Mouse (Mus musculus) monocyte, adult 5-6 weeks (primary cell): Measurements from ENCODE around the gene Isy1. TPM values are rescaled to one million over a fixed set of nuclear protein-coding genes. Genes with fewer than 3 reads are reported as not detected.

Experiments
- ATAC-seq: fragments of 153-309, 156-312 bp; replicated peaks from 2 replicates; pipeline ENCODE4 v1.8.0; 2017; ENCODE audit warnings: mild to moderate bottlenecking; ENCODE audit not compliant: low TSS enrichment, insufficient number of reproducible peaks, severe bottlenecking, poor library complexity, low FRiP score
- total RNA-seq: library from RNA; stranded (forward); fragments of 200-1000, 200-491, 200-594 nt; gene quantifications from 3 replicates; pipeline ENCODE4 v1.2.3, GENCODE M21; 2017

Isy1 gene
- 60.7 to 130 TPM (median 83.6 TPM) in 3 replicates for total RNA-seq

DNA sequence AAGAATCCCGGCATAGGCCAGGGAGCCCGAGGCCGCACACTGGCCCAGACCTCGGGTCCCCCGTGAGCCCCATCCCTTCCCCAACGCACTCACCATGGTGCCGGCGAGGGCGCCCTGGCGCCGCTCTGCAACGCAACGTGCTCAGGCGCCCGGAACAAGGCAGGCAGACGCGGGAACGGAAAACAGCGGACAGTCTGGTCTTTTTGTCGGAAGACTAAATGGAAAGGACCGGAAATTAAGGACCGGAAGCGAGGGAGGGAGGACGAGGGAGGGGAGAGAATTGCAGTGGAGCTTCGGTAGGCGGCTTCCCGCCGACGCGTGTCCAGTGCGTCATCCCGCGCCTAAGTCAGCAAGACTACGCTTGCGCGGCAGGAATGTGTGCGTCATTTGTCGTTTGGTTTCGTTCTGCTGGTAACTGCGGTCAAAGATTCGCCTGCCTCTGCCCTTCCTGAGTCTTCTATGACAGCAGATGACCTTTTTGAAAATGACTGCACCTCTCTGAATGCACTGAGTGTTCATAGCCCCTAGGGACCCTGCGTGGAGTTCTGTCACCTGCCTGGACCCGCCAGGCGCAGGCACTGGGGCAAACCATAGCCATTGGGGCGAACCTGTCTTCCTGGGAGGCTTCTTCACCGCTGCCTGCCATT lies at the start of gene Isy1:
Gene Isy1 (minus strand): TSS at position 248 of the 647 bp plus-strand sequence.
- ATAC-seq = peak; percentile 98

DNA sequence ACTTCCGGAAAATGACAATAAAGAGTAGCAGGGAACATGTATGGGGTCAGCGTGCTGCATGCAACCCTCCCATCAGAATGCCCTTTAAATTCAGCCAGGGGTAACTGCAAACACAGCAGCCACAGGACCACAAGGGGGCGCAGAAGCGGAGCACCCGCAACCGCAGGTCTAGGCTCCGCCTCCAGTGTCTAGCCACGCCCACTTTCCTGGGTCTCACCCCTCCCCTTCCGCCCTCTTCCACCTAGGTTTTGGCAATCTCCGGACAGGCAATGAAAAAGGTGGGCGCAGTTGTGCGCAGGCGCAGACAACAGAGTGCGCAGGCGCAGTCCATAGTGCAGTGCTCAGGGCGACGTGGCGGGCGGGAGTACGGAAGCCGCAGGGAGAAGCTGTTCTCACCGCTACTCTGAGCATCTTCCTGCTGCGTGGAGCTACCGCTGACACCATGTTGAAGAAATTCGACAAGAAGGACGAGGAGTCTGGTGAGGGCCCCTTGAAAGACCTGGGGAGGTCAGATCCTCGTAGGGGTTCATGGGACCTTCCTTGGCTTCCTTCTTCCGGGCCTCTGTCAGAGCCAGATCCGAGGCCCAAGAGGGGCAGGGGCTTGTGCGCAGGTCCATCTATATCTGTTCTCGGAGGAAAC lies 49.1 kb upstream of the Isy1 start, which contains the start of gene Copg1:
Gene Copg1 (plus strand): TSS at position 221 of the 640 bp plus-strand sequence.
- ATAC-seq = peak; percentile 97

DNA sequence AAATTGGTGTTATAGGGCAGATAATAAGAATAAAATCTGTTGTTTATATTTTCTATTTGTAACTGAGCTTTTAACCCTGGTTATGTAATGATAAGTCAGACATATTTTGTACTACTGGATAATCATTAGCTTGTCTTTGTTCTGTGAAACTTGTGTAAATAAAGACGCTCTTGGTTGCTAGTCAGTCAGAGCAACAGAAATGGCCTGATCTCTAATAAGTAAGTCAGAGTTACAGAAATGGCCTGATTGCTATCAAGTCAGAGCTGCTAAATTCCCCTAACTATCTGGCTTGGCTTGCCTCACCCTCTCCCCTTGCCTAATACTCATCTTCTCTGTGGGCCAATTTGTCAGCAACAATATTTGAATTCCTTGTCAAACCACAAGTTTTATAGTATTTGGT lies 48.1 kb upstream of the Isy1 start:
- no peak for ATAC-seq

DNA sequence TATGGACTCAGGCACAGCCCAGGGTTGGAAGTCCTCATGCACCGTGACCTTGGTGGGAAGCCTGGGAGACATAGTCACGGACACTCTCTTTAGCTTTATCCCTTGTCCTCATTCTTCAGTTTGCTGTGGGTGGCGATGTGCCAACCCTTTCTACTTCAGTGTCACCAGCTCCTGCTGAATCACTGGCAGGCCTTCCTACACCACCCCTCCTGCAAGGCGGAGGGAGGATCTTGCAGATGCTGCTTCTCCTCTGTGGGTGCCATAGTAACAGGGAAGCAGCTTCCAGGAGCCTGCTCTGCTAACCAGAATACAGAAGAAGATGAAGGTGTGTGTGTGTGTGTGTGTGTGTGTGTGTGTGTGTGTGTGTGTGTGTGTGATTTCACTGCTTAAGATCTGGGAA lies 44.2 kb upstream of the Isy1 start:
- no peak for ATAC-seq

DNA sequence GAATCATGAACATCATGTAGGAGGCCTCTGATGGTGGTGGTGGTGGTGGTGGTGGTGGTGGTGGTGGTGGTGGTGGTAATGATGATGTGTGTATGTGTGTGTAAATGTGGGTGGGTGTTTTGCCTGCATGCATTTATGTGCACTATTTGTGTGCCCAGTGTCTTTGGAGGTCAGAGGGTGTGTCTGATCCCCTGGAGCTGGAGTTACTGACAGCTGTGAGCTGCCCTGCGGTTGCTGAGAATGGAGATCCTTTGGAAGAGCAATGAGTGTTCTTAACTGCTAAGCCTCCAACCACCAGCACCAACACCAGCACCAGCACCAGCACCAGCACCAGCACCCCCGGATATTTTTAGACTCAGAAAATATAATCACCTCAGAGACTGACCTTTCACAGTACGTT lies 43.6 kb upstream of the Isy1 start:
- ATAC-seq = no peak

DNA sequence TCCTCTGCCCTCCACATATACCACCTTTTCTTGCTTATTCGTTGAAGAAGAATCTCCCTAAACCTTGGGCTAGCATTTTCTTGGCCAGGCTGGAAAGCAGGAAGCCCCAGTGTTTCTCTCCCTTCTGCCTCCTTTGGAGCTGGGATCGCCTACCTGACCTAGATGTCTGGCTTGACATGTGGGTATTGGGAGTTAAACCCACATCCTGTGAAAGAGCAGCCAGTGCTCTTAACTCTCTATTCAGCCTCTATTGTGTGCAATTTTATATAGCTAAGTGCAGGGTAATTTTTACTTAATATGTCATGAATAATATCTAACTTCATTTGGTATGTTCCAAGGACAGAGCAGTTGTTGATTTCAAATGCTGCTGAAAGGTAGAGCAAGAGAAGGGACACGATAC lies 41.0 kb upstream of the Isy1 start:
- no peak for ATAC-seq

DNA sequence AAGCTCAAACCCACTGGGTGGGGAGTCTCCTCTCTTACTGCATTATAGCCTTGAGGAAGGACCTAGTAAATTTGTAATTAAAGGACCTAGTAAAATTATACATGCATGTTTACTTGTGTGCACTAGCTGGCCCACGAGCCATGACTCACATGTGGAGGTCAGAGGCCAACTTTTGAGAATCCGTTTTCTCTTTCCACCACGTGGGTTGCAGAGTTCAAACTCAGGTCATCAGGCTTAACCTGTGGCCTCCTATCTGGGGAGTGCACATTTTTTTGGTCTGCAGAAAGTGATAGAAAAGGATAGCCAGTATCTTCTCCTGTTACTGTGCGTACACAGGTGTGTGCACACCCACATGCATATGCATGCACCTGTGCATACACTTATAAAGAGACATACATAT lies 40.4 kb upstream of the Isy1 start:
- ATAC-seq = no peak

DNA sequence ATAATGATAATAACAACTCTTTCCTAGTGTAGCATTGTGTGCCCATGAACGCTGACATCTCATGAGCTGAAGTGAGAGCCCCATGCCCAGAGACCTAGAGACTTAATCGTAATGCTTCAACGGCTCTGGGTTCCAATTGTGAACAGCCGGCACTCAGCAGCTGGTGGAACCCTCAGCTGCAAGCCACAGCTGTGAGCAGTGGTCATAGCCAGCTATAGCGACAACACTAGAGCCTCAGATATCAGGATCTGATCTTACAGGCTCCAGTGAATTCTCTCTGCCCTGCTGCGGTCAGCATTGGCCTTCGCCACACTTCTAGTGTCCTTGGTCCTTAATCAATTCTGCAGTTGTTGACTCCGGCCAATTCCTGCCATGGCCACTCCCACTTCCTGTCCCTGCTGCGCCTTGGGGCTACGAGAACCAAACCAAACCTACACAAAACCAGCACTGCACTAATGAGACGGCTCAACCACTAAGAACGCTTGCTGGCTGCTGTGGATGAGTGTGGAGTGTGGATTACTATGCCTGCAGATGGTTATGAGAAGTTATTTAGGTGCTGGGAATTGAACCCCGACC lies 37.6 kb upstream of the Isy1 start:
- peak; percentile 62; the same call in 1 of the 2 replicates for ATAC-seq

DNA sequence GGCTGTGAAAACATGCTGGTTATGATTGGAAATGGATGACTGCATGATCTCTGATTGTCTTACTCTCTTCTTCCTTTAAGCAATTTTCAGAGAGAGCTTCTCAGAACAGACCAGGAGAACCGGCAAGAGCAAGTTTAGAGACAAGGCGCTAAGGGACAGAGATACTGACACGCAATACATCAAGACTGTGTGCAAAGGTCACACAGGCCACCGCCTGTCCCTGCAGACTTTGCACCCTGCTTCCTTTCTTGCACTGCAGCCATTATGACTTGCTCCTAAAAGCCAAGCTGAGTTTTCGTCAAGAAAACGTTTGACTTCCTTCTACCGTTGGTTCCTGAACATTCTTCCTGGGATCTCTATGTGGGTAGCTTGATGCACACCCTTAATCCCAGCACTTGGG lies 37.0 kb upstream of the Isy1 start:
- no peak for ATAC-seq

DNA sequence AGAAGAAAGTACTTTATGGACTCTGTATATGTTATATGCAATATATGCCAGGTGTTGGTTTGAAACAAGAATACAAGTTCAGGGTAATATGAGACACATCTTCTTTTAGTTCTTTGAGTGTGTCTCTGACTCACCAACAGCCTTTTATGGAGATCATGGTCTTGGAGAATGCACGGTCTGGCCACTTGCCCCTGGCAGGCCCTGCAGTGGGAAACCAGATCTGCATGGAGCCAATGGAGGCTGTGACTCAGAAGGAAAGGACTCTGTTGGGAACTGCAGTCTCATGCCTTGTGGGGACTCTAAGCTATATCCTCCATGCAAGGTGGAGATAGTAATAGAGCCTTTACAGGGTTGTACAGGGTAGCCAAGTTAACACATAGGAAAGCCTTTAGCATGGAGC lies 36.5 kb upstream of the Isy1 start:
- no peak for ATAC-seq

DNA sequence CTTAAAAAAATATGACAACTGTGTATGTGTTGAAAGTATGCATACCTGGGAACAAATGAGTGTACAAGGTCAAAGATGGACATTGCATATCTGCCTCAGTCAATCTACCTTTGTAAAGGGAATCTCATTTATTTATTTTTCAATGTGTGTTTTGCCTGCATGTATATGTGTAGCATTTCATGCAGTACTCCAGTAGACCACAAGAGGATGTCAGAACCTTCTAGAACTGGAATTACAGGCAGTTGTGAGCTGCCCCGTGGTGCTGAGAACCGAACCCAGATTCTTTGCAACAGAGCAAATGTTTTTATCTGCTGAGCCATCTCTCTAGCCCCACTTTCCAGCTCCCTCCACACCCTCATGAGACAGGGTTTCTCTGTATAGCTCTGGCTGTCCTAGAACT lies 35.4 kb upstream of the Isy1 start:
- ATAC-seq = no peak

DNA sequence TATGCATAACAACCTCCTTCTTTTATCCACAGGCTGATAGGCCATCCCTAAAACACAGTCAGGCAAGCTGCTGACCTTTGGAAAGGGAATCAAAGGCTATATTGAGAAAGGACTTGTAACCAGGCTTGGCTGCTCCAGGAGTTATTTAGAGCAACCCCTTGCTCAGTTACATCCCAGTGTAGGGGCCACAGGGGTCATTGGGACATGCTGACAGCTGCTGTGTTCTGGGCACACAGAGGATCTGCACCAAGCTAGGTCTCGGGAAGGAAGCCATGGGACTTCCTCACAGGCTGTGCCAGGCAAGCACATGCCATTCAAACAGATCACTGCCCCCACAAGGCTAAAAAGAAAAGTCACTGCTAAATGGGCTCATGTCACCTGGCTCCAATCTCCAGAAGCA lies 34.5 kb upstream of the Isy1 start:
- no peak for ATAC-seq

DNA sequence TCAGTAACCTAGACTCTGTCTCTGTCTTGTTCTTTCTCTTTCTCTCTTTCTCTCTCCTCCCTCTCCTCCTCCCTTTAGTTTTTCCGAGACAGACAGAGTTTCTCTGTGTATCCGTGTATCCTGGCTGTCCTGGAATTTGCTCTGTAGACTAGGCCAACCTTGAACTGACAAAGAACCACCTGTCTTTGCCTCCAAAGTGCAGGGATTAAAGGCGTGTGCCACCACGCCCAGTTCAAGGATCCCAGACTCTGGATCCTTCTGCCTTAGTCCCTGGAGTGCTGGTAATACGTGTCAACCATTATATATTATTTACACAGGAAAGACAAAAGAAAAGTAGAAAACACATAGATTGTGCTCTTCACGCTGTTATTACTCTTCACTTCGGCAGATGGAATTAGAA lies 32.6 kb upstream of the Isy1 start:
- ATAC-seq = no peak

DNA sequence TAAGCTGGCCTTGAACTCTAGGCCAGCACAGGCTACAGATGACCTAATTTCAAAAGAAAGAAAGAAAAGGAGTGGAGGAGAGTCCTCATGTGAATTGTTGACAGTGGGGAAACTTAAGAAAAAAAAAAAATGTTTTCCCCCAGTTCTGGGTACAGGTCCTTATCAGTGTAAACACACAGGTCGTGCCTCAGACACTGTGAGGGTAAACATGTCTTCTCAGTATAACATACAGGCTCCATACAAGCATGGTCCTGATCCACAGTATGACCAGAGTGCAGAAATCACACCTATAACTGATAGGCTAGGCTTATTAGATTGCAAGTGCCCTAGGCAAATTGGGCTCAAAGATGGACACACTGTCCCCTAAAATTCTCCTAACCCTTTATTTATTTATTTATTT lies 31.8 kb upstream of the Isy1 start:
- no peak for ATAC-seq

DNA sequence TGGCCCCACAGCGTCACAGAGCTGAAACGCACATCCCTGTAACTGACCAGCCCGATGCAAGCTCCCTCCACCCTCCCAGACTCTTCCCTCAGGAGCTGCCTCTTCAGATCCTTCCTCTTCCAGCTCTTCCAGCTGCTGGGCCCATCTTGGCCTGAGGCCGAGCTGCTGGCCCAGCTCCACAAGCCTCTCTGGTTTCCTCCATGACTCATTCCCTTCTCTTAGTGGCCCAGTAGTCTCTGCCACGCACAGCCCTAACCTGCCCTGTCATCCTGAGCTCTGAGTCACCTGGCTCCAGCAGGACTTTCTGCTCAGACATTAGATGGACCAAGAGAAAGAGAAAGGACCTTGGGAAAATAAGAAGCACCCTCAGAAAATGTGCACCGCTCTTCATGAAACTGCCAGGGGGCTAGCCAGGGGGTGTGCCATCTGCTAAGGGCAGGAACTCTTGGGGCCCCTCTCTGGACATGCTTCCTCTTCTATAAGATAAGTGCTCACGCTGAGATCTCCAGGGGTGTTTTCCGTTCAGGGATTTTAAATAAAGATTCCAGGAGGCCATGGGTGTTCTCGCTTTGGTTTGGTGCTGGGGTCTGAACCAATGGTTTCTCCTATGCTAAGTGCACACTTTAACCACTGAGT lies 30.4 kb upstream of the Isy1 start:
- ATAC-seq = no peak

DNA sequence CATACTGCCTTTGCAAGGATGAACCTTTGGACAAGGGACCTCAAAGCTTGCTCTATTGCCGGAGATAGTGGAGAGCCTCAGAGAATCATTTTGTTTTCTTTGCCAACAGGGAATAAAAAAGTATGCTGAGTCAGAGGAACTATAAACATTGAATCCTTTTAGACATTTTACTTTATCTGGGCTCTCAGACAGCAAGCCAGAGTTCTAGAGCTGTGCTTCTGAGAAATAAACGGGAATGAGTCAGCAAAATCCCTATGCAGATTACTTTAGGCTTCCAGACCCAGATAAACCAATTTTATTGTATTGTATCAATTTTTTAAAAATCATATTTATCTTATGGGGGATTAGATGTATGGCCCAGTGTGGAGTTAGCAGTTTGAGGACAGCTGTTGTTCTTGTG lies 28.7 kb upstream of the Isy1 start:
- ATAC-seq = no peak

DNA sequence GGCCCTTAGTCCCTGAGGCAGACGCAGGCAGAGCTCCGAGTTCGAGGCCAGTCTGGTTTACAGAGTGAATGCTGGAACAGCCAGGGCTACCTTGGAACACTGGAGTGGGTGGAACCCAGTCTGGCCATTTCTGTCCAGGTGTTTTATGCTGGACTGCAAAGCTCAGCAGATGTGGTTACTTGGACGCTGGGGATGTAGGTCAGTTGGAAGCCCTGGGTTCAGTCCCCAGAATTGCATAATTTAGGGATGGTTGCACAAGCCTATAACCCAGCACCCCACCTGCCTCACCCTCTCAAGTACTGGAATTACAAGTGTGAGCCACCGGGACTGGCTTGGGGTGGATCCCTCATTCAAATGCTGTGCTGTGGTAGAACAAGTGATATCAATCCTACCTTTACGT lies 27.6 kb upstream of the Isy1 start:
- ATAC-seq = no peak

DNA sequence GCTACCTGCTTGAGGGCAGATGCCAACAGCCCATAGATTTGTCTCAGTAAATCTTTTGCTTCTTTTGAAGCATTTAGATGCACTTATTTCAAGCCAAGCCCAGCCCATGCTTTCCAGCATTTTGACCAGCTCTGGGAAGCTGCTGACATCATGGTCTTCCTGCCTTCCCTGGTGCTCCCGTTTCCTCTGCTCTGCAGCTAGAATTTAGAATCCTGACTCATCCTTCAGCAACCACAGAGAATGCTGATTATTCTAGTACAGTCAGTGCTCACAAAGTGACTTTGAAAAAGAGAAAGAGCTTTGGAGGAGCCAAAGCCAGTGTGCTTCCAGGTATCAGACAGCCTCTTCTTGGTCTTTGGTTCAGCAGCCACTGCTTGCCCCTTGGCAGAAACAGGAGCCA lies 18.5 kb upstream of the Isy1 start:
- no peak for ATAC-seq

DNA sequence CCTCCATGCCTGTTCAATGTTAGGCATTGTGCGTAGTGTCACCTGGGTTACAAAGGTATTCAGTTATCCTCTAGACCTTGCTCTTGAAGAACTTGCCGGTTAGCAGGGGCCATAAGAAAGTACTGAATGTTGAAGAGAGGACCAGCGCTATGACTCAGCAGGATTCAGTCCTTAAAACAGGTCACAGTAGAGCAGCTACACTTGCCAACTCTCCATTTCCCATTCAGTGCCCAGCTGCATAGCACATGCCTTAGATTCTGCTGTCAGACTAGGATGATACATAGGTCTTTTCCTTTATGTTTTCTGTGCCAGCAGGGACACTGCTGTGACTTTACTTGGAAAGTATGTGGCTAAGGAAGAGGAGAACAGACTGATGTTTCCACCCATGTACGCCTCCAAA lies 14.8 kb upstream of the Isy1 start:
- no peak for ATAC-seq

DNA sequence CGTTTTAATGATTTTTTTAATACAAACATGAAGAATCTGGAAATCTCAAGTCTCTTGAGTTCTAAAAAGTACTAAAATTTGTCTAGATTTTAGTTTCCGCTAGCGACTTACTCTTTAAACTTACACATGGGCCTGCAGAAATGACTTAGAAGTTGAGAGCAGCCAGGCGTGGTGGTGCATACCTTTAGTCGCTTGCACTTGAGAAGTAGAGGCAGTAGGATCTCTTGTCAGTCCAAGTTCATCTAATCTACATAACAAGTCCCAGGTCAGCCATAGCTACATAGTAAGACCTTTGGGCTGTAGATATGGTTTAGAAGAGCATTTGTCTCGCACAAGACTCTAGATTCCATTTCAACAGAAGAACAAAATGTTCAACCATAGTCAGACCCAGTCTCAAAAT lies 13.3 kb upstream of the Isy1 start:
- no peak for ATAC-seq
